Mouse (Mus musculus): Measurements from ENCODE around the gene Gm10188.

GRCm38 (mm10) chr1:132195681-132196080, 33.9 kb downstream of the Gm10188 start:
- TF ChIP-seq CTCF (IDR thresholded peaks at IDR 0.05; ENCODE audit: borderline replicate concordance, extremely low read depth, insufficient read depth, insufficient read length): no peak
- TF ChIP-seq POLR2A (IDR thresholded peaks at IDR 0.05; ENCODE audit: borderline replicate concordance, extremely low read depth, insufficient read depth, insufficient read length, poor library complexity, severe bottlenecking): no peak
